Mouse (Mus musculus) embryo, embryonic 11 days (tissue): ENCODE data around the gene Nav2.

Experiments used
- DNase-seq: peaks from one replicate; pipeline ENCODE4 v3.0.0-alpha.2; 2015

Nav2 gene

GRCm38 (mm10) chr7:49108076-49108475, 199.6 kb downstream of the Nav2 start:
- DNase-seq: no peak

DNA sequence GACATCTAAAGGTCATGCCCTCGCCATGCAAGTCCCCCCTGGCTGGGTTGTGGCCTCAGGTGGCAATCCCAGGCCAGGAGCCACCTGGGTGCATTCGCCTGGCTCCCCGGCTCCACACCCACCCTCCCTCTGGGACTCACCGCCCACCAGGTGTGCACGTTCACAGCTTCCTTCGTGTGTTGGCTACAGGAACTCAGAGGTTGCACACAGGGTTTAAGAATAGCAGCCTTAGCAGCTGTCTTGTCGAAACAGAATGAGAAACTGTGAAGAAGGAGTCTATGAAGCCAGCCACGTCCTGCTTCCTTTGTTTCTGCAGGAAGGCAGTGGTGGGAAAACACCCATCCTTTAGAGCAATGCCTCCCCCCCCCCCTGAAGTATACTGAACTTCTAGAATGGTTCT, 210.5 kb downstream of the Nav2 start:
- DNase-seq: no peak

DNA sequence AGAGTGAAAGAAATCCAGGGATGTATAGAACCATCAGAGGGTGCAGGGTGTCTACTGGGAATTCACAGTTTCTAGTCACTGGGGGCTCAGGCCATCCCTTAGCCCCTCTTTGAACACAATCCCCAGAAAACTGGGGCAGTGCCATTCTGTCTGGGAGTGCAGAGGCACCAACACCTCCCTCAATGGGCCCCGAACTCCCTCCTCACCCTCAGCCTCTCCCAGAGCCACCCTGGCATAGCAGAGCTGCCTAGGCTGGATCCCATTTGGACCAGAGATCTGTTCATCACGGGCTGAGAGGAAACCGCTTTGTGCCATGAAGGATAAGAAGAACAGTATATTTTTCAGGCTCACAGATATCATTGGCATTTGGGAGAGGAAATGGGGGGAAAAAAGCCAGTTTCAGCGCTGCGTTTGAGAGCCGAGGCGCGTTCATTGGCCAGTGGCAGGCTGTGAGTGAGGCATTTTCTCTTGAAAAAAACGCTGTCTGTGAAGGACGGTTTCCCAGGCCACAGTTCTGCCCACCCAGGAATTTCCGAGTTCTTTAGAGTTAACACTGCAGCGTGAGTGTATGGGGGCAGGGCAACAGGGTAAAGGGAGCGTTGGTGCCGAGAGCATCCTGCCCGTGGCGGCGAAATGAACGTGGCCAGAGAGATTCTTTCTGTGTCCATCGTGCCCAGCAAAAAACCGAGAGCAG, 211.4 kb downstream of the Nav2 start:
- peak; percentile 80 for DNase-seq

- no peak for DNase-seq
Measured at GRCm38 (mm10) chr7:49120488-49120864, 212.0 kb downstream of the Nav2 start.

DNA sequence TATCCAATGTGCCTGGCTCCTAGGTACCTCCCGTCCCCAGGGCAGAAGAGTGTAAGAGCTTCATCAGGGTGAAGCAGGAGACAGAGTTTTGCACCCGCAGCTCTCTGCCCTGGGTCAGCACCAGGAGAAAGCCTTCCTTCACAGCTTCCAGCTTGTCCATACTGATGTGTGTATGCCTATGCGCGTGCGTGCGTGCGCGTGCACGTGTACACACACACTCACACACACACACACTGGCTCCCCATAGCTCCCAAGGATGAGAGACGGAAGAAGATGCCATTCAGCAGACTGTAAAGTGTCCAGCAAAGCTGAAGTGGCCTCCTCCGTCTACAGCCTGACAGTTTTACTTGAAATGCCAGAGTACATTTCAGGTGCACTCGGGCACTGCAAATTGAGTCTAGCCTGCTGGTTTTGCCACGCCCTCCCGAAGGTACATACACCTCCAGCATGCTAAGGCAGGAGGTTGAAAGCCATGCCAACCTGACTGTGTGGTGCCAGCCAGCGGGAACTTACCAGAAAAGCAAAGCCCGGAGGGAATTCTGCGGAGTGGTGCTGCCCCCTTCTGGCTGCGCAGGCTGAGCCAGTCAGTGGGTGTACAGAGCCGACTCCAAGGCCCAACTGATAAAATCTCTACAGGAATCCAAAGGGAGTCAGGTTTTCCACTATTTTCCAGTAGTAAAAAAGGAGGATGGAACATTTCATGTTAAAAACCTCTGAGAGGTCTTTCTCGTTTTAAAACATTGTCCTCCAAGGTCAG, 212.6 kb downstream of the Nav2 start:
- peak; percentile 86 for DNase-seq

DNA sequence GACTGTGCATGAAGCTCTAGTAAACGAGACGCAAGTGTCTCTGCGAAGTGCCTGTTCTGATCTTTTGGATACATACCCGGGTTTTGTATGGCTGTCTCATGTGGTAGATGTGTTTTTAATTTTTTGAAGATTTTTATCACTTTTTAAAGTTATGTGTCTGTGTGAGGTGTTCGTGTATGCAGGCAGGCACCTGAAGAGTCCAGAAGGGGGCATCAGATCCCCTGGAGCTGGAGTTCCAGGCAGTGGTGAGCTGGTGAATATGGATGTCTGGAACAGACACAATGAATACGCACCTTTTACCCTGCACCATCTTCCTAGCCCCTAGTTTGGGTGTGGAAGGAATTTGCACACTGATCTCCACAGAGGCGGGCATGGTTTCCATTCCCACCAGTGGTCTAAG, 214.0 kb downstream of the Nav2 start:
- no peak for DNase-seq

- DNase-seq: peak; percentile 78
Measured at GRCm38 (mm10) chr7:49125545-49125944, 217.0 kb downstream of the Nav2 start.

DNA sequence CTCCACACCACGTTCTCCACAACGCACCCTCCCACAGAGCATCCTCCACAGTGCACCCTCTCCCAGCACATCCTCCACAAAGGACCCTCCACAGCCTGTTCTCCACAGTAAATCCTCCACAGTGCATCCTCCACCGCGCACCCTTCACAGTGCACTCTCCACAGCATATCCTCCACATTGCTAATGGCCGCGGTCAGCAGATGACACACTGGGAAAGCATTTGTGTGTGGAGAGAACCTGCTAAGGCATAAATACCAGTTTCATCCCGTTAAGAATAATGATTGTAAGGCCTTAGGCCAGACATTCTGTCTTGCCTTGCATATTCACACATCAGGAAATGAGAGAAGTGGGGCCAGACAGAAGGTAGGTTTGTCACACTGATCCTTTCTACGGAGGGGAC, 219.7 kb downstream of the Nav2 start:
- DNase-seq: no peak

DNA sequence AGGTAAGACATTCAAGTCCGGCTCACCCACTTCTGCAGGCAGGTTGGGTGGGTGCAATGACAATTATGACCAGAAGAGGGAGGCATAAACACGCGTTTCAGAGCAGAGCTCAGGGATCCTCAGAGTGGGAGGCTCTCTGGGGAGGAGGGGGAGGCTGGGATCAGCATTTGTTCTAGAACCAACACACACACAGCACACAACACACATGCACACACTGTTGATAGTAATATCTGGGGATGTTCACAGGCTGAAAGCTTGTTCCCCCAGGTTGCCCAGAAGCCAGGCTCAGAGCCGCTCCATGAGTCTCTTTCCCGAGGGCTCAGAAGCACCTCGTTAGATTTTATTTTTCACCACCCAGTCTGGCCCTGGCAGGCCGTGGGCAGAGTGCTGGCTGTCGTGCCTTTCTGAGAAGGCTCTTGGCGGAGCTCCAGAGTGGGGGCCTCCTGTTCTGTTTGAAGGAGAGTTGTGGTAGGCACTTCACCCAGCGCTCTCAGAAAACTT, 224.4 kb downstream of the Nav2 start:
- peak; percentile 84 for DNase-seq

DNA sequence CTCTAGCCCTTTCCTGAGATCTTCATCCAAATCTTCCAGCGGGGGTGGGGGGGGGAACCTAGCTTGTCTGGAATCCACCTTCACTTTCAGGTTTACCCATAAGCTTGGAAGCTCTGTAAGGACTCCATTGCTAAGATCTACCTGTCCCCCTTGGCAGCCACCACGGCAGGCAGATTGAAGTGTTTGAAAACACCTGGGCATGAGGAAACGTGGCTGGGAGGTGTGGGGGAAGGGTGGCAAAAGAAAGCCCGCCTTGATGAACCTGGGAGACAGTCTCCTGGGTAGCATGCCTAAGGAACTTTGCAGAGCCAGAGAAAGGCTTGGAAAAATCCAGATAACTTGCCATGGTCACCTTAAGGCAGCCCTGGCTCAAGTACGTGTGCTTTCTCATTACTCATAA, 225.9 kb downstream of the Nav2 start:
- DNase-seq: no peak

DNA sequence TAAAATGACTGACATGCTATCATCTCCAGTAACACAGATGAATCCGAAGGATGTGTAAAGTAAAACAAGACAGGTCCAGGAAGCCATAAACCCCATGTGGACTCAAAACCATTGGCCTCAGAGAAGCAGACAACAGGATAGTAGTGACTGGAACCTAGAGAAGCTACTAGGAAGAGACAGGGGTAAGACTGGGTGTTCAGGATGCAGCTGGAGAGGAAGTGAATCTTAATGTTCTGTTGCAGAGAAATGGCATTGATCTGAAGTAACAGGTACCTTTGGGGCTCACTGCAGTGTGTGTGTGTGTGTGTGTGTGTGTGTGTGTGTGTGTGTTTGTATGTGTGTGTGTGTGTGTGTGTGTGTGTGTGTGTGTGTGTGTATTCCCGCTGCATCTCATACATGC, 231.2 kb downstream of the Nav2 start:
- DNase-seq: no peak

DNA sequence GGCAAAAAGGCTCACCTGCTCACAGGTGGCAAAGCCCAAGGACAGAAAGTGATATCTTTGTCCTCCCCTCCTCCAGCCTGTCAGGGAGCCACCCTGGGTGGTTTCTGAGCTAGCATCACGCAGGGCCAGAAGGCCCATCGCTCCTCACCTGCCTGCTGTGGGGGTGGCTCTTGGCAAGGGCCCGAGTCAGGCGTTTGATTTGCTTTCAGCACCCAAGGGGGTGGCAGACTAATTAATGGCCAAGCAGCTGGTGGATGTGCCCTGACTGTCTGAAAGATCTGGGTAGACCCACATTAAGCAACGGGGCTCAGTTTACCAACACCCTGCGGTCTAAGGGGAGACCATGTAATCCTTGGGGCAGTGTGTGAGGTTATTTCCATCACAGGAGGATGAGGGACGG, 235.4 kb downstream of the Nav2 start:
- DNase-seq: no peak

DNA sequence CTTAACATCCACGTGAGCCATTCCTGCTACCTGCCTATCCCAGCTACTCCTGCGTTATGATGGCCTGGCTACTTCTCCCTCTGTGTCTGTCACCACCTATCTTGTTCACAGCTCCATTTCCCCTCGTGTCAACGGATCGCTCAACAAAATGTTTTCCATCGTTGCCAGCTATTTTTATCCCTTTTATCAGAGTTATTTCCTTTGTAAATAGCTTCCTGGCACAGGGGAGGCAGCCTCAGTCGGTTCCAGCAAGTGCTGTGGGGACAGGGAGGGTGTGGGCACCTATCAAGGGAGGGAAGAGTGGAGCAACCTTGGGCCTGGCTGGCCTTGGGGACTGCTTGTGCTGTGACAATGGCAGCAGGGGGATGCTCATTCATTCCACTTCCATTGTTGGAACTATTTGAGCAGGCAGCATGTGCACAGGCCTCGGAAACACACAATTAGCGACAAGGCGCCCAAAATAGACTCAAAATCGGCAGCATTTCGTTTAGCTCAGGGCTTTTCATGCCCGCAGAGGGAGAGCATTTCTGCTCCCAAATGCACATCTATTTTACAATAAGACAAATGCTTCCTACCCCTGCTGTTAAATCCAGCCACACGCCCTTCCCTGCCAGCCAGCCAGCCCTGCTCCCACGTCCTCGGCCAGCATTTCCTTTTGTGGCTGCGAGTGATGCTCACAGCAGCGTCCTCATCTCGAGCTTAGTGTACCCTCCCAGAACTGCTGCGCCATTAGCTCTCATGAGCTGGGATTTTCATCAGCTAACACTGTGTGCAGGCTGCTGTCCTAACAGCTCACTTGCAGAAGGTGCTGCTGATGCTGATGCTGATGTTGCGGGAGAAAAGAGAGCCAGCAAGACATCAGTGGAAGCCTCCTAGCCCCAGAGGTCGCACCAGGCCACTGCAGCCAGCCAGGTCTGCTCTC, 237.5 kb downstream of the Nav2 start:
- no peak for DNase-seq

GRCm38 (mm10) chr7:49152297-49152696, 243.8 kb downstream of the Nav2 start:
- DNase-seq: no peak

DNA sequence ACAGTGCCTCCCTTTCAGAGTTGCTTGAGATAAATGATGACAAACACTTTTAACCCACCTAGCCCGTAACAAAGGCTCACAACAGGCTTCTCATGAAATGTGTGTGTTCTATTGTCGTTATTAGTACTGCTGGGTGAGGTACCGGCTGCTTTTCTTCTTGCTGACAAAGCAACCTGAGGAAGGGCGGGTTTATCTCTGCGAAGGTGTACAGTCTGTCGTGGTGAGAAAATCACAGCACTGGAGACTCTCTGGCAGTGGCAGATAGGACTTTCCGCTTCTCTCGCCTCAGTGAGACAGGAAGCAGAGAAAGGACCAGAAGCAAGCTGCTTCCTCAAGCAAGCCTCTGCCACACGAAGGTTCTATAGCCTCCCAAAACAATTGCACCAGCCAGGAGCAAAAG, 244.2 kb downstream of the Nav2 start:
- DNase-seq: no peak

GRCm38 (mm10) chr7:49158641-49159381, 250.3 kb downstream of the Nav2 start:
- DNase-seq: no peak

- DNase-seq: no peak
Measured at GRCm38 (mm10) chr7:49159646-49160555, 251.4 kb downstream of the Nav2 start.

DNA sequence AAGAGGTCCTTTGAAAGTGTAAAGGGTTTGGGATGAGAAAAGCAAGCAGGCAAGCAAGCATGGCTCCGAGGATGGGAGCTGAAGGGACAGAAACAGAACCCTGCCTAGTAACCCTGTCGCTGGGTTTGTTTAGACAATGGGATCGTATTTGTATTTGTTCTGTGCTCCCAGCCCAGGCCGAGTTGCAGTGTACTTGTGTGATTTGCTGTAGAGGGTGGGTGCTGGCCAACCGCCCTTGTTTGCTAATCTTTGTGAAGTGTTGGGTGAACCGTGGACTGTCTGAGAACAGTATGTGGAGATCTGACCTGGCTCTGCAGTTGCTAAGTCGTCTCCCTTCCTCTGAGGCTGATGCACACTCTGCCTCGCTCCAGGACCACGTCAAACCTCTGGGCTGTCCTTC, 253.6 kb downstream of the Nav2 start:
- DNase-seq: no peak

DNA sequence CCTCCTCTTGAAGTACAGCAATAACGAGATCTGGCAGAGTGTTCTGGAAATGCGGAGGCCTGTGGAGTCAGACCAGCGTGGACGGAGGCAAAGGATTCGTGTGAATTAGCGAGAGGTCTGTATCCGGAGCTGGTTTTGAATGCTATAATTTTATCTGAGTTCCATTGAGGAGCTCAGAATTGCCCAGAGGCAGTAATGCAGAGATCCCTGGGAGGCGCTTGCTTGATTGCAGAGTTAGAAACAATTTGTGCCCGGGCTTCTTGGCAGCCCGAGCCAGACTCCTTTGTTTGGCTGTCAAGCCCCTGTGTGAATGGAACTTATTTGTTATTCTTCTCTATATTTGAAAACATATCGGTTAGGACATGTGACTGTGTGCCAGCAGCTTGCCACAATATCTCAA, 255.3 kb downstream of the Nav2 start:
- DNase-seq: no peak

DNA sequence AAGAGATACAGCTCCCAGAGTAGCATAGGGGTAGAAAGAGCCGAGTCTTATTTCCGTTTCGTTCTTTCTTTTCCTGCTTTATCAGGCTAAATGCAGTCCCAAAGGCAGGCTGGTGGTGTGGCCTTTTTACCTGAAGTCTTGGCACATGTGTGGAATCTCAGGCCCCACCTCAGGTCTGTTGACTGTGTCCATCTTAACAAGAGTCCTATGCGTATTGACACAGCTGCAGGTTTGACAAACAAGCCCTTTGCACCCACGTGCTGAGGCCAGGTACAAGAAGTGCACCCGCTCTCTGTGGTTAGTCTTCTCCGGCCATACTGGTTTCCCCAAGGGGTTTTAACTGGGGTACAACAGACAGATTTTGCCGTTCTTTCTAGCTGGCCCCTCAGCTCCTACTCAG, 256.4 kb downstream of the Nav2 start:
- no peak for DNase-seq

GRCm38 (mm10) chr7:49172926-49173325, 264.4 kb downstream of the Nav2 start:
- DNase-seq: no peak
